Mouse (Mus musculus) CH12.LX (cell line): ENCODE measurements at regions not wholly inside any gene's neighbourhood (a gene's known extent, or its start where the extent isn't known, plus 50 kb on each side); places are given as distances from the start of the nearest gene placed in this dataset.

Source experiments
- MAX ChIP-seq: IDR thresholded peaks from 2 replicates; pipeline ENCODE4 v1.6.1; 2011; ENCODE audit warnings: low read length, improper control_type of control experiment
- PAX5 ChIP-seq: IDR thresholded peaks from 2 replicates; pipeline ENCODE4 v1.6.1; 2012; ENCODE audit warnings: low read length, inconsistent platforms, mixed read lengths
- RAD21 ChIP-seq: IDR thresholded peaks from 2 replicates; pipeline ENCODE4 v1.6.1; 2011; ENCODE audit warnings: low read depth, mild to moderate bottlenecking, low read length, improper control_type of control experiment, moderate library complexity

- TF ChIP-seq RAD21 (no peak), MAX (no peak), PAX5 (no peak)
Measured at GRCm38 (mm10) chr3:148658368-148658767, 332.0 kb downstream of the Adgrl2 start.
